Mouse (Mus musculus): ENCODE measurements around the gene Prex1. TPM values are rescaled to one million over a fixed set of nuclear protein-coding genes. Genes with fewer than 3 reads are reported as not detected.

Prex1 gene
- total RNA-seq, 2 experiments from 2014 or later: 3.4 to 5.1 TPM

DNA sequence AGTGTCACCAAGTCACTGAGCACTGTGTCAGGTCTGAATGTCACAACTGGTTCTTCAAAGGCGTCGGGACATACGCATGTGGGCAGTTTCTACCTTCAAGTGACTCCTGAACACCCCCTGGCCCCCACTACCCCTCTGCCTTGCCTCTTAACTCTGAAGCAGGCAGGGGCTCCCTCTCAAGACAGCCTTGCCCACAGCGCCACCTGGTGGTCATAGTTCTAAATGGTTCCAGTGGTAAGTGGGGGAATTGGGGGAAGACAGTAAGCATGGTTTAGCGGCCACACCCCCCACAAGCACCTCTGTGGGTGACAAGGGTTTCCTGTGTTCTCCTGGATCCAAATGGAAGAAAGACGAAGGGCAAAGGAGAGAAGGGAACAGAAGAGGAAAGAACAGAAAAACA lies 149.7 kb downstream of the Prex1 start:
- peak; percentile 87 for DNase-seq (ENCODE audit: low spot score)

DNA sequence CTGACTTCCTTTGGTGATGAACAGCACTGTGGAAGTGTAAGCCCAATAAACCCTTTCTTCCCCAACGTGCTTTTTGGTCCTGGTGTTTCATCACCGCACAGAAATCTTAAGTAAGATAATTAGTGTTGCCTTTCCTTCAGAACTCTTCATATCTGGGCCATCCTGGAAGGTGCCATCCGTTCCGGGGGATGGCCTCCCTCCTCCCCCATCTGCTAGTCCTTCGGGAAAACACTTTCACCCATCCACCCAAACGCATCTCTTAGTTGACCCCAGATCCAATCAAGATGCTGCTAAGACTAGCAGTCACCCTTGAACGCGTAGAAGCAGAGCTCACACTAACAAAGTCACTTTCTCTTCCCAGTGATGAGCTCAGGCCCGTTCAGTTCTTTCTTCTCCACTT lies 150.6 kb downstream of the Prex1 start:
- no peak for DNase-seq (ENCODE audit: low spot score)

DNA sequence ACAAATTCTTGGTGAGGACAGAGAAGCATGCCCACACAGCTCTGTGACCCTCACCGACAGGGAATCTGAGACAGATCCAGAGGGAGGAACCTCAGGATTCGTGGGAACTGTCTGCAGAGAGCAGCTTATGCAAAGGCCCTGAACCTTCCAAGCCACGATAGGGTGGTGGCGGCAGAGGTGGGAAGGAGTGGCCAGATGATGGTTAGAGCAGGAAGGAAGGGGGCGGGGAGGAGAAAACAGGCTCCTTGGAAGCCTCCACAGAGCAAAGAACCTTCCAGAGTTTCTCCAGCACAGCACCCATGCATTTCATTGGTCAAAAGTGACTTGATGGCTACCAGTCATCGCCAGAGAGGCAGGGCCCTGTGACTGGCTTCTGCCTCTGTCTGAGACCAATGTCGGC lies 151.9 kb downstream of the Prex1 start:
- no peak for DNase-seq (ENCODE audit: low spot score)

DNA sequence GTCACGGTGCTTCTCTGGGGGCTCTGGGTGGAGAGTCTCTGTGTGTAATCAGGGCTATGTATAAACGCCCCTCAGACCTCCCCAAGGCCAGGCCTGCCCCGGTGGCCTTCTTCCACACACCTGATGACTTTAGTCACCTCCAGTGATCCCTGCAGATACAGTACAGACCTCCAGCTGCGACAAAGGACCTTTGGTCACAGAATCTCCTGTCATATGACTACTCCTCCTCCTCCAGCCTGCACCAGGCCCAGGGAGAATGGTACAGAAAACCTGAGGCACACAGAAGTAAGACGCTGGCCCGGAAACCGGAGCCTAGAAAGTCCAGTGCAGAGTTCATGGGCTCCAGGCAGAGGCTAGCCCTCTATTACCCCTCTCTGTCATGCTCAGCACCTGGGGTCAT lies 152.8 kb downstream of the Prex1 start:
- DNase-seq (ENCODE audit: low spot score): no peak

DNA sequence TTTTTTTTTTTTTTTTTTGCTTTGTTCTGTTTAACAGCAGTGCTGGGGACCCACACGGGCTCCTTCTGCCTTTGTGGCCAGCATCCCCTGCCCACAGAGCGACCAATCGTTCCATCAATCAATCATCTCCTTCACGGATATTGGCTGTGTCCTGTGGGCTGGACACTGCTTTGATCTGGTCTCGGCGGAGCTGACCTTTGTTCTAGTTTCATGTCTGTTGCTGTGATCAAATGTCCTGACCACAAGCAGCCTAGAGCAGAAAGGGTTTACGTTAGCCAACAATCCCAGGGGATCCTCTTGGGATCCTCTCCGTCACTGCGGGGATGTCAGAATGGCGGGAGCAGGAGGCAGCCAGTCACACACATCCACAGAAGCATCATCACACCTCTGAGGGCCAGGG lies 154.1 kb downstream of the Prex1 start:
- DNase-seq (ENCODE audit: low spot score): no peak

DNA sequence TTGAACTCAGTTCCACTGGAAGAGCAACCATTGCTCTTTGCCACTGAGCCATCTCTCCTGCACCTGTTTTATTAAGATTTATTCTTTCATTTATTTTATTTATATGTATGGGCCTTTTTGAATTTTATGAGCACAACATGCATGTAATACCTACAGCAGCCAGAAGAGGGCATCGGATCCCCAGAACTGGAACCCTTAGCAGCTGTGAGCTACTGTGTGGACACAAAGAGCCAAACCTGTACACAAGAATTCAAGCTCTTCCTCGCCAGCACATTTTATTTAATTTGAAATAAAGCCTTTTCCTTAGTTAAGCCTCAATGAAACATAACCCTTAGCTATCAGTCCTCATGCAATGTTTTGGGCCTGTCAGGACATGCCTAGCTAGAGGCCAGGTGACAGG lies 158.1 kb downstream of the Prex1 start:
- no peak for DNase-seq (ENCODE audit: low spot score)

DNA sequence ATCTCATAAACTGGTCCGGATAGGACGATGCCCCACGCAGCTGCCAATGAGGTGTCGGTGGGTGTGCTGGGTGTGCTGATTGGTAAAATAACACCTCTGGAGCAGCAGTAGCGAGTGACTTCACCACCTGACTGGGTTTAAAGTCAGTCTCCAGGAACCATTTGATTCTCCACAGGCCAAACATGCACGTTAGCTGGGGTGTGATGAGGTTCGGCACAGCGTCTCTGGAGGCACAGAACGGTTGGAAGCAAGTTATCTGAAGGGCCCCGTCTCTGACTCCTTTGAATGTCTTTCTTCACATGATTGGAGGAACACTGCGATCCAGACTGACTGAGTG lies 159.5 kb downstream of the Prex1 start:
- no peak for DNase-seq (ENCODE audit: low spot score)

DNA sequence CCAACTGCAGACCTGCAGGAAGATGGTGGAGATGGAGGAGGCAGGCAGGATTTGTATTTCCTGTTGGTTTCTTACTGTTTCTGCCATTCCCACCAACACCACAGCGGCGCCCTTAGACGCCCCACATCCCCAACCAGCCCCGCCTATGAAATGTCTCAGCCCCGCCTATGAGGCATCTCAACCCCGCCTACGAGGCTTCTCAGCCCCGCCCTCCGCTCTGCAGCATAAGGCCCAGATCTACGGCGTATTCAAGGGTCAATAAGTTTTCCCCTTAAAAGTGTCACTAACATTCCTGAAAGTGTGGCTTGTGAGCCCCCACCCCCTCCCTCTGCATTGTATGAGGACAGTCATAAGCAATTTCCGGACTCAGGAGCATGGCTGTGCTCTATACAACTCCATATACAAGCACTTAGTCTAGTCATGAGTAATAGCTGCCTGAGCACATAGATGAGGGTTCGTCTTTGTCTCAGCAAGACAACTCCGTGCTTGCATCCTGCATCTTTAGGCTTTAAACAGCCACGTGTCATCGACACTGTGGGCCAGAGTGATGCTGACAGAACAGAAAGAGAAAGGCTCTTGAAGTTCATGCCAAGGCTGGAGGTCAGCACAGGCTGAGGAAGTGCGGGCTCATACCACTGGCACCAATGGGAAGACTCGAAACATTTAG lies 160.0 kb downstream of the Prex1 start:
- no peak for DNase-seq (ENCODE audit: low spot score)

DNA sequence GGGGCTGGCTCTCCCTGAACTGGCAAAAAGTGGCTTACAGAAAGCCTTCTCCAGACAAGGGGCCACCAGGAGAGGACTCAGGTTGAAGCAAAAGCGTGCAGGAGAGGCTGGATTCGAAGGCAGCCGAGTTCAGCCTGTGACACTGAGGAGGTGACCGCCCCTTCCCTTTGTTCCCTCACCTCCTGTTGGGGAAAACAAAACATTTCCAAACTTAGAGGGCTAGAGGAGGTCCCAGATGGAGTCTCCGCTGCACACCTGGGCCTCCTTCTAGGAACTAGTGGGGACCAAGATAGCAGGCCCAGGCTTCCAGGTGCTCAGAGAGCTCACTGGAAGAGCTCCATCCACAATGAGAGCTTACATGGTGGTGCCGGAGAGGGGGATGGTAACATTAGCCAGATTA lies 161.0 kb downstream of the Prex1 start:
- no peak for DNase-seq (ENCODE audit: low spot score)

DNA sequence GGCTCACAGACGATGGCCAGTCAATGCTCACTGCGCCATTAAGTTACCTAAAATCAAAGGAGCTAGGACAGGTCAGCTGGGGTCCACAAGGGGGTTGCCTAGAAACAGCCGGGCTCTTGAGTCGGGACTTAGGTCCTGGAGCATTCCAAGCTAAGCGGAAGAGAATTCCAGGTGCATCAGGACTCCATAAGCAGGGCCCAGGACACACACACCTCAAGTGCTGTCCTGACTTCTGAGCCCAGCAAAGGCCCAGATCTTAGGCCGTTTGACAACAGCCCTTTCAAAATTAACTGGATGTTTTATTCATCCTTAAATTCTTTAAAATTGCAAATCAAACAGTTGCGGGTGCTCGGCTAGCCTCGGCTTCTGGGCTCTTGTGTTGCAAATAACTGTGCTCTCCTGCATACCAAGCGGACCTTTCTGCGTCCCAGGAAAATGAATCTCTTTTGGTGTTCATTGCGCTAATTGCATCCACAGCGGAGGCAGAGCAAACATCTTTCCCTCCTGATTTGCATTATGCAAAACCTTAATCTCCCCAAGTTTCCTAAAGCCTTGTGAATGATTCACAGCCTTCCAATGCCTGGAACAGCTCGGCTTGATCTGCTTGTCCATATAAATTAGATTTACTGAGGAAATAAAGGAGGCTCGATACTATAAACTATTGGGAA lies 161.7 kb downstream of the Prex1 start:
- DNase-seq (ENCODE audit: low spot score): no peak

DNA sequence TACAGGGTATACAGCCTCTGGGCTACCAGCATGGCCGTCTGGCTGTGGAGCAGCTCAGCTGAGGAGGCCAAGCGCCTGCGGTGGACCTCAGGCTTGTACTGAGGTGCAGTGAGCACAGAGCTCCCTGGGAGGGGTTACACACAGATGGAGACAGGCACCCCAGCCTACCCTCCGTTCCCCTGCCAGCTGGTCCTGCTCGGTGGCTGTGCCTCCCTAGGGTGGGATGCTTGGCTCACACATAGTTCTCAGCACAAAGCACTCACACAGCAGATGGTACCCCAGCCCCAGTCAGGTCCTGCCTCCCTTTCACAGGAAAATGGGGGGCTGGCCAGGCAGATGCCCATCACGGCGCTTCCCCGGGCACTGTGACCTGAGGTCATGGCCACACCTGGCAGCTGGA lies 163.8 kb downstream of the Prex1 start:
- DNase-seq (ENCODE audit: low spot score): no peak

DNA sequence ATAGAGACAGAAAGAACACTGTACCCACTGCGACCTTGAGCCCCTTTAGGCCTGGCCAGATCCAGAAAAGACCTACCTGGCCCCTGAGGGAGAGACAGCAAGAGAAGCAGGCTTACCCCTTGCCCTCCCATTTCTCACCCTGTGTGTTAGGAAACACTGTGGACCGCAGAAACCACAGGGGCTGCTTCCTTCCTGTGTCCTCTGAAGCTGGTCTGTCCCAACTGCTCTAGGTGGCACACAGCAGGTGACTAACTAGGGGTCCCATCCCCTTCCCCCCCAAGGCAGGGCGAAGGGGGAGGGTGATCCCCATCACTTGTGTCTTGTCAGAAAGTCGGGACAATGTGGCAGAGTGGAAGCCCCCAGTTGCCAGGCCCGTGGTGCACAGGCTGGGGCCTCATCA lies 164.6 kb downstream of the Prex1 start:
- DNase-seq (ENCODE audit: low spot score): no peak

DNA sequence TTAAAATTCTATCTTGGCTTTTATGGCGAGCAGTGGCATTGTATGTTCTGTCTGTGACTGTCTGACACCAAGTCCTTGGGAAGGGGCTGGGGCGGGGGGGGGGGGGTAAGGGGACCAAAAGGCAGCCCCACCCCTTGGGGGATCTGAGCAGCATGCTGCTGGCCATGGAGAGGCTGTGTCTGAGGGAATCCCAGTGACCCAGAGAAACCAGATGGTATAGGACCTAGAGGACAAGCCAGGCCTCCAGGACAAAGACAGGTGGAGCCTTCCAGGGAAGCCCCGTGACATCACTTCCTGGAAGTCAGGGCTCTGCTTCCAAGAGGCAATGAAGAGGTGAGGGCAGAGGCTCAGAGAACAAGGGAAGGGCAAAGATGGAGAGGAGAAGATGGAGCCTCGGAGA lies 168.1 kb downstream of the Prex1 start:
- no peak for DNase-seq (ENCODE audit: low spot score)

DNA sequence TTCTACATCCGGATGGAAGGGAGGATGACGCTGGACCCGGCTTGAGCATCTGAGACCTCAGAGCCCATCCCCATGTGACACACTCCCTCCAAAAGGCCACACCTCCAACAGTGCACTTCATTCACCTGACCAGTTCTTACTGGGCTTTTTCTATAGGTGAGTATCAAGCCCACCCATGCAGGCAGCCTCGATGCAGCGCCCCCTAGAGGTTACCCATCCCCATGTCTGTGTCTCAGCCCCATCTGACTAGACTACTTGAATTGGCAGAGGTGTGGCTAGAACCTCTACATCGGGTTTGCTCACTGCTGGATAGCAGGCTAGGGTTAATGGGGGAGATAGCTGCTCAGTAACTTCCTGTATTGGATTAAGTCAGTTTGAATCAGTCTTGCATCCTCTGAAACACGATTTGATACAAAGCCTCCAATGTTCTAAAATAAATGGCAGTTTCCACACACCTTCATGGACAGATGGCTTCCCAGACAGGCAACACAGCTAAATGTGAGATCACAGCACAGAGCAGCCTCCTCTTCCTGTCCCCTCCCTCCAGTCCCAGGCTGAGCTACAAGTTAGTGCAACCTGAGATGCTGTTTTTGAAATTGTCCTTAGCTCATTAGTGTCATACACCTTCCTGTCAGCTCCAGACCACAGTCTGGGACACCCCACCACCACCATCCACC lies 168.9 kb downstream of the Prex1 start:
- DNase-seq (ENCODE audit: low spot score): no peak

DNA sequence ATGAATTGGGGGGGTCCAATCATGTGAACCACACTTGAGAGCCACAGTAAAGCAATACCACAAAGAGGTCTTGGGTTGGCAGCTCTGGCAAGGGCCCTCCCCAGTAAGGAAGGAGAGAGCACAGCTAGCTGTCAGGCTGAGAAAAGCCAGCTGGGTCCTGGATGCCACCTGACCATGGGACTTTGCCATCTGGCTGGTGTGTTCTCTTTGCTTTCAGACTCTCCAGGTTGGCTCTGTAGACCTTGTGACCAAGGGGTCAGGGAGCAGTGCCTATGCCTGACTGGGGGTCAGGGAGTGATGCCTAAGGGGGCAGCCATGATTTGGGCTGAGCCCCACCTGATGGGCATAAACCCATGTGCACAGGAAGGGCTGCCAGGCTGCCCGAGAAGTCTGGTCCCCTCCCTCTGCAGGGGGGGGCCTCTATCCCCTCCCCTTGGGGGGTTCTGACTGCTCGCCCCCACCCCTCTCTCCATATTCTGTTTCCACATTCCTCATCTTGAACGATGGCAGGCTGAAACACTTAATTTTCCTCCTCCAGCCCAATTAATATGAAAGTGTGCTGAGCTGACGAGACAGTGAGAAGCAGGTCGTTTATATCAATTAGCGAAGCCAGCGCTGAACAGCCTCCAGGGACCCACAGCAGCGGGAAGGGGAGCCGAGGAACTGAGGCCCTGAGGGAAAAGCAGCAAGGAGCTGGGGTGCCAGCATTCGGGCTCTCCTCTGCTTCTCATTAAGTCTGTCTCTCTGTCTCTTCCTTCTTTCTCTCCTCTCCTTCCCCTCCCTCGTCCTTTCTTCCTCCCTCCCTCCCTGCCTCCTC lies 172.3 kb downstream of the Prex1 start:
- DNase-seq (ENCODE audit: low spot score): no peak

DNA sequence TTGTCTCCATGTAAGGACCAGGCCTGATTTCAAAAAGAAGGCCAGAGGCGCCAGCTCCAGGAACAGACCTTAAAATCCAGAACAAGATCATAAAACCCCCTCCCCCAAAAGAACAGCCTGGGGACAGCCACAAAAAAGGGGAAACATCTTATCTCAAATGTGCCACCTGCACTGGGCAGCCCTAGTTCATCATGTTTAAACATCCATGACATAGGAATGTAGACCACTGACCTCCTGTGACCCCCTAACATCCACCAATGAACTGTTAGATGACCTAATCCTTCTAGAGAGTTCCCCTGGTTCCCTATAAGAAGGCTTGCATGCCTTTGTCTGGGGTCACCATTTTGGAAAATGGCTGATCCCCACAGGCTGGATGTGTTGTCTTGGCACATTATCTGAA lies 173.4 kb downstream of the Prex1 start:
- no peak for DNase-seq (ENCODE audit: low spot score)

DNA sequence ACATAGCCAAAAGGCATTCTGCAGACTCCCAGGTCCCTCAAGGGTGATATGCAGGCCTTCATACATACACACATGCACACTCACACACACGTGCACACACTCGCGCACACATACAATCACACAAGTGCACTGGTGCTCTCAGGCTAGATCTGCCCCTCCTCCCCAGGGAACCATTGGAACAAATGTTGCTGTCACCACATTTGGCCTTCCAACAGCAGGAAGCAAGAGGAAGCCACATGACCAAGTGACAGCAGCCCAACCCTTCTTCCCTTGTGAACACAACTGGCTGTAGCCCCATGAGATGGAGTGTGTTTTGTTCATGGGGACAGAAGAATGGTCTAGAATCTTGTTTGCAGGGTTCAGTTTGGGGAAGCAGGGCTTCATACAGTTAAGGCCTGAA lies 176.7 kb downstream of the Prex1 start:
- DNase-seq (ENCODE audit: low spot score): no peak

DNA sequence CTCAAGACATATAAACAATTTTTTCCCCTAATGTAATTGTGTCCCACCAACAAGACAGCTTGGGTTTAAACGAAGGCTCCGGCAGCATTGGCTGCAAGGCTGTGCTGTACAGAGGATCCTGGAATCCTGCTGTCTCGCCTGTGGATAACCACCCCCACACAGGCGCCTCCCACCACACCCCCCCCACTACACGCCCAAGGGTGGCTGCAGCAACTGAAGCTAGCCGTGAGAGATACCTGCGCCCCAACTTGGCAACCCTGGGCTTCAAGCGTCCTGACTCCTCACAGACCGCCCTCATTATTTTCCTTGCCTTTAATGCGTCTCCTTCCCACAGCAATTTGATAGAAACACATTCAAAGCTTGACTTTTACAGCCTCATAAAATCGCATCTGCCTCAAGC lies 178.1 kb downstream of the Prex1 start:
- no peak for DNase-seq (ENCODE audit: low spot score)

DNA sequence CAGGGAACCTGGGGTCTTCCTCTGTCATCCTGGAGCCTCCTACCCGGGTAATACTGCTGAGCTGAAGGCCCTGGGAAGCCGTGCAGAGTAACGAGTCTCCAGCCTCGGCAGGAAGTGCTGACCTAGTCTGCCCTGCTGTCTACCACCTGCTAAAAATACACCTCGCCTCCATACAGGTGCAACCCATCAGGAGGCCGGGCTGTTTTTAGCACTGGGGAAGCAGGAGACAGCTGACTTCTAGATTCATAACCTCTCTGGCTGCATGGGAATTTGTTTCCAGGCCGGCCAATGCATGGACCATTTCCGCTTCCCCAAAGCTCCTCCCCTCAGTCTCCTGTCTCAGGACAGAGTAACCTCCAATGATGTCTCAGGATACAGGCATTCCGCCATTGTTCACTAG lies 187.4 kb downstream of the Prex1 start:
- no peak for DNase-seq (ENCODE audit: low spot score)

DNA sequence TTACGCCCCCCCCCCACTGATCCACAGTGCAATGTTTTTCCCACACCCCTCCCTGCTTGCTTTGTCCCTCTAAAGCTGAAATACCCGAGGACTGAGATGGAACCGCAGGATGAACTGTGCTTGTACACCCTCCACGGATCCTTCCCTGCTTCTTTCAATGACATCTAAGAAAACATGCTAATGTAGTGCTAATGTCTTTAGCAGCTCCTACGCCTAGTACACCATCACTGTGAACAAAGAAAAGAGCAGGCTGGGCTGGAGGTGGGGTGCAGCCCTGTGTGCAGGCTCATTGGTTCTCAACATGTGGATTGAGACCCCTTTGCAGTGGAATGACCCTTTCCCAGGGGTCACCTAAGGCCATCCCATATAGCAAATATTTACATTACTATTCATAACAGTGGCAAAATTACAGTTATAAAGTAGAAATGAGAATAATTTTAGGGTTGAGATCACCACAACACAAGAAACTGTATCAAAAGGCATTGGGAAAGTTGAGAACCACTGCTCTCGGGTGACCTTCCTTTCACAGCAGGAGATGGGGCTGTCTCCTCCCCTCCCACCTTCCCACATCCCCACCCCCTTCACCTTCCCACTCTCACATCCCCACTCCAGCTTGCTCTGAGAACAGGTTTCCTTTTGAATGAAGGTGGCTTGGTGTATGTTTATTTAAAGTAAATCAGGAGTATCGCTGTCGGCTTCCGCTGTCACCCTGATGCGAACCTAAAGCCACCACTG lies 190.3 kb downstream of the Prex1 start:
- DNase-seq (ENCODE audit: low spot score): no peak

DNA sequence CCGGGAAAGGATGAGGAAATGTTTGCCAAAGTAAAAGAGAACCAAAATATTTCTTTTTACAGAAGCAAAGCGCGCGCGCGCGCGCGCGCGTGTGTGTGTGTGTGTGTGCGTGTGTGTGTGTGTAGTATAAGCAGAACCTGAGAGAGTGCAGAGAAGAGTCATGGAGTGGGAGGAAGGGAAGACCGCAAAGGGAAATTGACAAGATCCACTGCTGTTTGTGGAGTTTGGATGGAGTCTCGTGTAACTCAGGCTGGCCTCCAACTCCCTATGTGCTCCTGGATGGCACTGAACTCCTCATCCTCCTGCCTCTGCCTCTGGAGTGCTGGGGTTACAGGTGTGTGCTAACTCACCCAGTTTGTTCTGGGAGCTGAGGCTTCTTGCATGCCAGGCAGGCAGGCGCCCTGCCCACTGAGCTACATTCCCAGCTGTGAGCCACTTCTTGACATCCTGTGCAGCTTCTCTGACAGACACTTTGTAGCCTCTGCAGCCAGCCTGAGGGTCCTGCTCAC lies 191.0 kb downstream of the Prex1 start:
- no peak for DNase-seq (ENCODE audit: low spot score)

Measured in gastrocnemius, adult 18-20 months (tissue).